Mouse (Mus musculus) liver, embryonic 16.5 days (tissue): ENCODE results near the gene Slc7a6os. TPM values are rescaled to one million over a fixed set of nuclear protein-coding genes. Genes with fewer than 3 reads are reported as not detected.

Experiments used
- ATAC-seq: fragments of 200-750 bp; cut with Nextera tagmentation; 2 replicates; pipeline ENCODE4 v1.8.0; 2017; ENCODE audit warnings: low read depth, mild to moderate bottlenecking, moderate number of reproducible peaks, moderate library complexity
- H3K27ac ChIP-seq: fragments of 300-500 bp; sonication (generic); 2 replicates; pipeline ENCODE4 v1.5.1; 2014; ENCODE audit warnings: mild to moderate bottlenecking, low read length
- H3K27me3 ChIP-seq: fragments of 300-500 bp; sonication (generic); 2 replicates; pipeline ENCODE4 v1.6.1; 2014; ENCODE audit warnings: low read depth, low read length, mixed read lengths; ENCODE audit not compliant: control insufficient read depth, insufficient read depth
- H3K36me3 ChIP-seq: fragments of 300-500 bp; sonication (generic); 2 replicates; pipeline ENCODE4 v1.6.1; 2014; ENCODE audit warnings: mild to moderate bottlenecking; ENCODE audit not compliant: control insufficient read depth, insufficient read depth
- H3K4me1 ChIP-seq: fragments of 300-500 bp; sonication (generic); 2 replicates; pipeline ENCODE4 v1.6.1; 2014; ENCODE audit warnings: low read depth, low read length, mixed read lengths; ENCODE audit not compliant: control insufficient read depth
- H3K4me2 ChIP-seq: fragments of 300-500 bp; sonication (generic); 2 replicates; pipeline ENCODE4 v1.6.1; 2014; ENCODE audit warnings: low read depth, low read length, mixed read lengths
- H3K4me3 ChIP-seq: fragments of 300-500 bp; sonication (generic); 2 replicates; pipeline ENCODE4 v1.5.1; 2014; ENCODE audit warnings: low read depth, mild to moderate bottlenecking, low read length
- H3K9ac ChIP-seq: fragments of 300-500 bp; sonication (generic); 2 replicates; pipeline ENCODE4 v1.6.1; 2014; ENCODE audit warnings: low read depth, low read length
- H3K9me3 ChIP-seq: fragments of 300-500 bp; sonication (generic); replicated peaks from 2 replicates; pipeline ENCODE4 v1.6.1; 2016; ENCODE audit warnings: low read length; ENCODE audit not compliant: control insufficient read depth
- WGBS: fragments of 180-500 bp; shearing (Covaris S2); extraction: QIAGEN DNeasy Blood & Tissue Kit; methylation state at CpG from one replicate; pipeline ENCODE4 v1.1.7; 2014; ENCODE audit not compliant: insufficient replicate concordance; 5-methylcytosine and 5-hydroxymethylcytosine counted together
- polyA plus RNA-seq: library from polyadenylated mRNA; unstranded; fragments of >200 nt; fragmentation: Nextera tagmentation; extraction: Ambion mirVana; gene quantifications from 2 replicates; pipeline ENCODE4 v1.2.1, GENCODE M21; 2015

Slc7a6os gene
- polyA plus RNA-seq, 1 experiment from 2014 or later, result 9.2 TPM

- Histone ChIP-seq H3K27ac (no peak overlapping the region), H3K4me3 (peak overlapping the region; percentile 74), H3K4me2 (peak overlapping the region; percentile 99), H3K36me3 (no peaks in the 10 kb centered on the region), H3K4me1 (peaks cover 17% of the 10 kb centered on the region), H3K27me3 (peaks cover 9% of the 10 kb centered on the region), H3K9ac (peak overlapping the region; percentile 67), H3K9me3 (no peaks in the 10 kb centered on the region)
- peak; percentile 55 for ATAC-seq
- 2% methylated on average over 54 of the region's 54 CpGs for WGBS
Measured at GRCm38 (mm10) chr8:106169017-106169933, 41.5 kb downstream of the Slc7a6os start.

DNA sequence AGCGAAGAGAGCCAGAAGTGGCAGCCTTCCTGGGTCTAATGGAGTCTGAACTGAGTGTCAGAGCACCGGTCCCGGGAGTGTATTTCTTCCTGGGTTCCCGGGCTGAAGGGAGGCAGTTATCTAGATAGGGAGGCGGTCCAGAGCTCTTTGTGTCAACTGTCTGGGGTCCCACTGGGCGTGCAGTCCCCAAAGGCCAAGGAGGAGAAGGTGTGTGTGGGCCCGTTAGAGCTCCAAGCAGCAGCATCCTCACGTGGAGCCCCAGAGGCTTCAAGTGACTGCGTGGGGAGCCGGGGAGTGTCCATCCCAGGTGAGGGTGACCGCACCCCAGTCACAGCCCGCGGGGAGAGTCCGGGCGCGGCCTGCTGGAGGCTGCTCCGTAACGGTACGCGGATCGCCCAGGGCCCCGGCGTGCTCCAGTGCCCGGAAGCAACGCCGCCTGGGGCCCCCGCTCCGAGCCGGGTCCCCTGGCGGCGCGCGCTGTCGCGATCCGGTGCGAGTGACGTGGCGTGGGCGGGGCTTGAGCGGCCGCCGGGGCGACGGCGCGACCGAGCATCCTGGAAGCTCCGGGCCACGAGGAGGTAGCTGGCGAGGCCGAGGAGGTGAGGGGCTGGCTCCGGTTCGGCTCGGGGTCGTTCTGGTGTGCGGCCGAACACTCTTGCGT, 42.2 kb downstream of the Slc7a6os start, which contains the start of gene Slc7a6:
Gene Slc7a6, plus strand, starts transcription at position 502 of the 661 bp plus-strand sequence.
- no peaks in the 10 kb centered on the region for H3K9me3 ChIP-seq
- peak within 1 kb of the TSS; percentile 67 for H3K9ac ChIP-seq
- H3K27ac ChIP-seq, result 0 out of 2 replicates have a peak within 1 kb of the TSS, but pooled peaks have one; percentile 8
- peak within 1 kb of the TSS; percentile 99 for H3K4me2 ChIP-seq
- H3K36me3 ChIP-seq, result no peaks in the 10 kb centered on the region
- H3K27me3 ChIP-seq, result peaks cover 9% of the 10 kb centered on the region
- peak within 1 kb of the TSS; percentile 74 for H3K4me3 ChIP-seq
- peaks cover 17% of the 10 kb centered on the region for H3K4me1 ChIP-seq
- under 1% methylated on average over 59 of the region's 59 CpGs for WGBS
- peak; percentile 88 for ATAC-seq

- Histone ChIP-seq H3K9me3 (no peaks in the 10 kb centered on the region), H3K4me1 (peaks cover 17% of the 10 kb centered on the region), H3K9ac (no peak overlapping the region), H3K27ac (no peak overlapping the region), H3K27me3 (peaks cover 9% of the 10 kb centered on the region), H3K4me3 (no peak overlapping the region), H3K4me2 (no peak overlapping the region), H3K36me3 (no peaks in the 10 kb centered on the region)
- no peak for ATAC-seq
- 26% methylated on average over 4 of the region's 4 CpGs for WGBS
Measured at GRCm38 (mm10) chr8:106165460-106165859, 45.3 kb downstream of the Slc7a6os start.

DNA sequence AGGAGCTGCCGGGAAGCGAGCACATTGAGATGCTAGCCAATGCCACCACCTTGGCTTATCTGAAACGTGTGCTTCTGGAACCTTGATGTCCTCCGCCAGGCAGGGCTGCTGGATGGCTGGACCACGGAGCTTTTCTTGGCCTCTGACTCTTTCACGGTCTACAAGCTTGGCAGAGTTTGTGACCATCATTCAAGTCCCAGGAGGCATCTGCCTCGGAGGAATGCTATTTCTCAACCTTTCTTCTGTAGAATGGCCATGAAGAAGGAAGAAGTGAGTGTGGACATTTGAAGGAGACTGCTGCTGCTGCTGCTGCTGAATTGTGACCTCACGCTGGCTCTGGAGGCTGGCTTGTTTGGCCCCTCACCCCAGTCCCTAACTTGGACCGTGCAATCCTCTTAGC, 47.5 kb downstream of the Slc7a6os start:
- Histone ChIP-seq H3K27me3 (peaks cover 3% of the 10 kb centered on the region; the same call in 1 of the 2 replicates), H3K9me3 (no peaks in the 10 kb centered on the region), H3K9ac (no peak overlapping the region), H3K36me3 (no peaks in the 10 kb centered on the region), H3K4me3 (no peak overlapping the region), H3K4me1 (peaks cover 3% of the 10 kb centered on the region), H3K27ac (no peak overlapping the region), H3K4me2 (no peak overlapping the region)
- 79% methylated on average over 9 of the region's 9 CpGs for WGBS
- no peak for ATAC-seq

GRCm38 (mm10) chr8:106159876-106160275, 50.9 kb downstream of the Slc7a6os start:
- Histone ChIP-seq H3K36me3 (no peaks in the 10 kb centered on the region), H3K27me3 (no peaks in the 10 kb centered on the region), H3K4me2 (no peak overlapping the region), H3K27ac (no peak overlapping the region), H3K4me1 (no peaks in the 10 kb centered on the region), H3K4me3 (no peak overlapping the region), H3K9me3 (no peaks in the 10 kb centered on the region), H3K9ac (no peak overlapping the region)
- 83% methylated on average over 6 of the region's 6 CpGs for WGBS
- no peak for ATAC-seq

- no peak overlapping the region for H3K27ac ChIP-seq
- 80% methylated on average over 10 of the region's 10 CpGs for WGBS
- no peaks in the 10 kb centered on the region for H3K9me3 ChIP-seq
- ATAC-seq, result no peak
- no peaks in the 10 kb centered on the region for H3K27me3 ChIP-seq
- peaks cover 3% of the 10 kb centered on the region for H3K4me1 ChIP-seq
- H3K36me3 ChIP-seq, result no peaks in the 10 kb centered on the region
- no peak overlapping the region for H3K4me2 ChIP-seq
- no peak overlapping the region for H3K4me3 ChIP-seq
- H3K9ac ChIP-seq, result no peak overlapping the region
Measured at GRCm38 (mm10) chr8:106158381-106158780, 52.4 kb downstream of the Slc7a6os start.

- 26% methylated on average over 1 of the region's 1 CpGs for WGBS
- Histone ChIP-seq H3K27me3 (no peaks in the 10 kb centered on the region), H3K9ac (no peak overlapping the region), H3K4me2 (no peak overlapping the region), H3K4me3 (no peak overlapping the region), H3K36me3 (no peaks in the 10 kb centered on the region), H3K4me1 (peaks cover 6% of the 10 kb centered on the region), H3K27ac (no peak overlapping the region), H3K9me3 (no peaks in the 10 kb centered on the region)
- no peak for ATAC-seq
Measured at GRCm38 (mm10) chr8:106157419-106157818, 53.3 kb downstream of the Slc7a6os start.

DNA sequence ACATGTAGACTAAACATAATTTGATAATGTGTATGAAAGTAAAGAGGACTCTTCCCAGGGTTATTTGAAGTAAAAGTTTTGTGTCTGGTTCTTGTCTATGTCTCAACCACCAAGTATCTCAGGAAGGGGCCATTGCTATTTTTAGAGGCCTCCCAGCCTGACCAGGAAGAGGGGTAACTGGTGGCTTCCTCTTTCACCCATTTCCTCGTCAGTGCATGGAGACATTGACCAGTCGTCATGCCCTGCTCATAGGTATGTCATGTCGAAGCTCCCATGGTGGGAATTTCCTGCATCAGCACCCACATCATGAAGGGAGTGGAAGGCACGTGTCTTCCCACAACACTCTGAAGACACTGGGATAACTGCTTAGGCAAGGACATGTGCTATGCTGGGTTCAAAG, 57.9 kb downstream of the Slc7a6os start:
- Histone ChIP-seq H3K4me3 (no peak overlapping the region), H3K9ac (no peak overlapping the region), H3K4me1 (peaks cover 15% of the 10 kb centered on the region), H3K36me3 (no peaks in the 10 kb centered on the region), H3K4me2 (no peak overlapping the region), H3K9me3 (no peaks in the 10 kb centered on the region), H3K27me3 (no peaks in the 10 kb centered on the region), H3K27ac (no peak overlapping the region)
- ATAC-seq, result no peak
- WGBS, result 16% methylated on average over 4 of the region's 4 CpGs

DNA sequence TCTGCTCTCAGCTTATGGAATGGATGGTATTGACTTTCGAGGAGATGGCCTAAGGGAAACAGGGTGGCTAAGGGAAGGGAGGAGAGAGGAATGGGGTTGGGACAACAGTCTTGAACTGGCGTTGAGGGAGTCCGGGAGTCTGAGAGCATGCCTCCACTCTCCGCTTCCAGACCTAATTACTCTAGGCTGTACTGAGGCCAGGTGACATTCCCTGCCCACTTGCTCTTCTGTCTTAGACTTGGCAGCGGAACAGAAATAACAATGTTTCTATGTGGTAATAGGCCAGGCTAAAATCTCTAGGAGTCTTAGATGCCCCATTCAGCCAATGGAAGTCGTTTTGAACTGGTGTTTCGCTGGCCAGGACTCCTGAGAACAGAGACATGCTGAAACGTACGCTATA, 59.7 kb downstream of the Slc7a6os start:
- WGBS, result 63% methylated on average over 9 of the region's 9 CpGs
- Histone ChIP-seq H3K4me2 (peak overlapping the region; percentile 80), H3K4me1 (peaks cover 15% of the 10 kb centered on the region), H3K27me3 (no peaks in the 10 kb centered on the region), H3K9ac (no peak overlapping the region; the same call in 1 of the 2 replicates), H3K4me3 (peak overlapping the region; percentile 72), H3K27ac (no peak overlapping the region), H3K9me3 (no peaks in the 10 kb centered on the region), H3K36me3 (no peaks in the 10 kb centered on the region)
- ATAC-seq, result no peak
